Mouse (Mus musculus) thymus, postnatal 0 days (tissue): ENCODE data around the gene Psapl1. TPM values are rescaled to one million over a fixed set of nuclear protein-coding genes. Genes with fewer than 3 reads are reported as not detected.
A peak's percentile ranks its signal among the peaks of the same experiment; 100 is the strongest.

Source experiments
- DNase-seq: peaks from one replicate; pipeline ENCODE4 v3.0.0-alpha.2; 2015; ENCODE audit warnings: low spot score
- polyA plus RNA-seq: library from polyadenylated mRNA; unstranded; fragments of >200 nt; fragmentation: Nextera tagmentation; extraction: Ambion mirVana; gene quantifications from 2 replicates; pipeline ENCODE4 v1.2.1, GENCODE M21; 2015

Gene Psapl1
- 0.66 and 0.70 TPM in 2 replicates for polyA plus RNA-seq

GRCm38 (mm10) chr5:36203916-36204315 lies at the start of gene Psapl1:
Gene Psapl1, plus strand, starts transcription at chr5:36204021.
- no peak for DNase-seq

GRCm38 (mm10) chr5:36154879-36155485 lies 48.8 kb upstream of the Psapl1 start:
- DNase-seq: no peak

GRCm38 (mm10) chr5:36165424-36166302 lies 38.2 kb upstream of the Psapl1 start:
- DNase-seq: no peak

- DNase-seq: no peak
These were observed 37.3 kb upstream of the Psapl1 start for GRCm38 (mm10) chr5:36166346-36167013.

- DNase-seq: no peak
These were observed 34.7 kb upstream of the Psapl1 start for GRCm38 (mm10) chr5:36168963-36169650.

GRCm38 (mm10) chr5:36174569-36175115 lies 29.2 kb upstream of the Psapl1 start:
- no peak for DNase-seq

- DNase-seq: no peak
These were observed 27.4 kb upstream of the Psapl1 start for GRCm38 (mm10) chr5:36176409-36176808.

GRCm38 (mm10) chr5:36176873-36177272 lies 26.9 kb upstream of the Psapl1 start:
- no peak for DNase-seq

- no peak for DNase-seq
These were observed 25.6 kb upstream of the Psapl1 start for GRCm38 (mm10) chr5:36178215-36178614.

- DNase-seq: no peak
These were observed 25.0 kb upstream of the Psapl1 start for GRCm38 (mm10) chr5:36178785-36179184.

- DNase-seq: no peak
These were observed 24.1 kb upstream of the Psapl1 start for GRCm38 (mm10) chr5:36179708-36180107.

- DNase-seq: no peak
These were observed 21.5 kb upstream of the Psapl1 start for GRCm38 (mm10) chr5:36182326-36182725.

- no peak for DNase-seq
These were observed 17.3 kb upstream of the Psapl1 start for GRCm38 (mm10) chr5:36186294-36187053.

GRCm38 (mm10) chr5:36188310-36188709 lies 15.5 kb upstream of the Psapl1 start:
- no peak for DNase-seq

GRCm38 (mm10) chr5:36191285-36191684 lies 12.5 kb upstream of the Psapl1 start:
- no peak for DNase-seq

GRCm38 (mm10) chr5:36191876-36192275 lies 11.9 kb upstream of the Psapl1 start:
- peak; percentile 27 for DNase-seq

GRCm38 (mm10) chr5:36192677-36193076 lies 11.1 kb upstream of the Psapl1 start:
- no peak for DNase-seq

GRCm38 (mm10) chr5:36194631-36195030 lies 9.2 kb upstream of the Psapl1 start:
- no peak for DNase-seq

- DNase-seq: no peak
These were observed 8.4 kb upstream of the Psapl1 start for GRCm38 (mm10) chr5:36195436-36195835.

- DNase-seq: no peak
These were observed 4.3 kb upstream of the Psapl1 start for GRCm38 (mm10) chr5:36199519-36199918.
